ENCODE assay signal across 24 mouse cellular contexts in genomic region chr10:21845601-21846282, GRCm38 (mm10).
"Had no signal": no experiment of that assay in that cellular context is flagged by ENCODE, and none has a peak within 500 bp of the region (broad histone marks: within the 10 kb centered on the region; RNA-seq: fewer than 3 reads in every experiment).

No protein-coding gene starts in this region.

- H3K9me3 ChIP-seq: limb, embryonic 12.5 days; limb, embryonic 15.5 days; liver, embryonic 15.5 days; lung, embryonic 15.5 days; midbrain, embryonic 10.5 days; midbrain, embryonic 13.5 days; neural tube, embryonic 13.5 days had no signal

- H3K27ac ChIP-seq: layer of hippocampus, adult 2 months; left cerebral cortex, adult 2 months; limb, embryonic 12.5 days; limb, embryonic 15.5 days; liver, embryonic 15.5 days; lung, embryonic 15.5 days; macrophage; midbrain, embryonic 10.5 days; midbrain, embryonic 13.5 days; neural tube, embryonic 13.5 days had no signal

- H3K4me1 ChIP-seq: limb, embryonic 15.5 days; neural tube, embryonic 13.5 days had no signal

- H3K4me3 ChIP-seq: layer of hippocampus, adult 2 months; left cerebral cortex, adult 2 months; limb, embryonic 12.5 days; limb, embryonic 15.5 days; liver, embryonic 15.5 days; lung, embryonic 15.5 days; midbrain, embryonic 10.5 days; midbrain, embryonic 13.5 days; myocyte; neural tube, embryonic 13.5 days had no signal

- H3K27me3 ChIP-seq: limb, embryonic 12.5 days; limb, embryonic 15.5 days; liver, embryonic 15.5 days; lung, embryonic 15.5 days; midbrain, embryonic 13.5 days; neural tube, embryonic 13.5 days had no signal

- H3K9ac ChIP-seq: limb, embryonic 12.5 days; limb, embryonic 15.5 days; liver, embryonic 15.5 days; lung, embryonic 15.5 days; midbrain, embryonic 13.5 days; neural tube, embryonic 13.5 days had no signal

- DNase-seq: kidney, adult 11 months; kidney, adult 9 months; kidney, postnatal 14 days; layer of hippocampus, adult 9-11 months; layer of hippocampus, postnatal 36 days; left cerebral cortex, postnatal 4 days; lung, adult 18-20 months; lung, postnatal 14 days; thymus, adult 2 months; thymus, postnatal 14 days; thymus, postnatal 4 days had no signal

- ATAC-seq: midbrain, embryonic 13.5 days; midbrain, embryonic 16.5 days had no signal

- H3K4me2 ChIP-seq: limb, embryonic 12.5 days; limb, embryonic 15.5 days; liver, embryonic 11.5 days; liver, embryonic 15.5 days; lung, embryonic 15.5 days; midbrain, embryonic 13.5 days; neural tube, embryonic 13.5 days had no signal

- H3K36me3 ChIP-seq: limb, embryonic 12.5 days; limb, embryonic 15.5 days; liver, embryonic 15.5 days; lung, embryonic 15.5 days; midbrain, embryonic 10.5 days; midbrain, embryonic 13.5 days; neural tube, embryonic 13.5 days had no signal
